Mouse (Mus musculus) large intestine, adult 2 months (tissue): Measurements from ENCODE around the gene 6330403K07Rik. TPM values are rescaled to one million over a fixed set of nuclear protein-coding genes. Genes with fewer than 3 reads are reported as not detected.
A peak's percentile ranks its signal among the peaks of the same experiment; 100 is the strongest.

ENCODE experiments used
- DNase-seq: peaks from one replicate; pipeline ENCODE4 v3.0.0-alpha.2; 2012; ENCODE audit warnings: low read depth, low spot score
- WGBS: fragments of 180-500 bp; shearing (Covaris S2); methylation state at CpG from one replicate; pipeline ENCODE4 v1.1.7; 2018; 5-methylcytosine and 5-hydroxymethylcytosine counted together
- polyA plus RNA-seq: library from polyadenylated mRNA; depleted of rRNA; stranded (reverse); fragments of >200 nt; gene quantifications from 2 replicates; pipeline ENCODE4 v1.2.3, GENCODE M21; 2012; rRNA removed

The 6330403K07Rik gene
- 0.83 and 1.3 TPM in 2 replicates for polyA plus RNA-seq

GRCm38 (mm10) chr11:71033163-71033761, at the start of gene 6330403K07Rik:
Gene 6330403K07Rik, minus strand, starts transcription at chr11:71033513.
- WGBS = 2% methylated on average over 31 of the region's 31 CpGs
- DNase-seq = no peak

- no peak for DNase-seq
- WGBS = 54% methylated on average over 1 of the region's 1 CpGs
These were observed 43.0 kb upstream of the 6330403K07Rik start for GRCm38 (mm10) chr11:71076342-71076741.

- WGBS = 0% methylated on average over 1 of the region's 1 CpGs
- no peak for DNase-seq
These were observed 19.2 kb upstream of the 6330403K07Rik start for GRCm38 (mm10) chr11:71052554-71052953.

DNA sequence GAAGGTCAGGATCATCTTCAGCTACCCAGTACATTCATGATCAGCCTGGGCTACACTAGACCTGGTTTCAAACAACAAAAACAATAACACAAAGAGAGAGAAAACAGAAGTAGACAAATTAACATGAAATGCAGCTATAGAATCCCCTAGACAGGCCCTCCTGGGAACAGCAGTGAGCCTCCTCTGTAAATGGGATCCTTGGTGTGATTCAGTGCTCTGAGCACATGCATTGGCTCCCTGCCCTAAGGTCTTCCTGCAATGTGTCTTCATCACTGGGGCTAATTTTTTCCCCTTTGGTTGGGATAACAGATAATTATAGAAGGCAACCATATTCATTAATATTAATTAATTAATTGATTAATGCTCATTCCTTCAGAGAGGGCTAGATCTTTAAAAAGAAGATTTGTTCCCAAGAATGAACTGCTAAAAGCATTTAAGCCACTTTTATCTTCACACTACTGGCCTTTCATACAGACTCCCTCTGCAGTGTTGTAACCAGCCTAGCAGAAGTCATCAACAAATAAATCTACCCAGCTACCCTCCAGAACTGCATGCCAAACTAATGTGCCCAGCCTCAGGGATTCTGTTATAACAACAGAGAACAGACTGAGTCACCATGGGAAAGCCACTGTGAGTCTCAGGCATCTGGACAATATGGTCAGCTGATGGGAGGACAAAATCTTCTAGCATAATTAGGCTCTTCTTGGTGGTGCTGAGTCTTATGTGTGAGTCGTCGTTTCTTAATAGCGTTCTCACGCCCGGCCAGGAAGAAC, 6.4 kb upstream of the 6330403K07Rik start:
- WGBS = 95% methylated on average over 5 of the region's 5 CpGs
- no peak for DNase-seq

- 14% methylated on average over 26 of the region's 26 CpGs for WGBS
- no peak for DNase-seq
These were observed 686 bp downstream of the 6330403K07Rik start for GRCm38 (mm10) chr11:71032491-71033162.

DNA sequence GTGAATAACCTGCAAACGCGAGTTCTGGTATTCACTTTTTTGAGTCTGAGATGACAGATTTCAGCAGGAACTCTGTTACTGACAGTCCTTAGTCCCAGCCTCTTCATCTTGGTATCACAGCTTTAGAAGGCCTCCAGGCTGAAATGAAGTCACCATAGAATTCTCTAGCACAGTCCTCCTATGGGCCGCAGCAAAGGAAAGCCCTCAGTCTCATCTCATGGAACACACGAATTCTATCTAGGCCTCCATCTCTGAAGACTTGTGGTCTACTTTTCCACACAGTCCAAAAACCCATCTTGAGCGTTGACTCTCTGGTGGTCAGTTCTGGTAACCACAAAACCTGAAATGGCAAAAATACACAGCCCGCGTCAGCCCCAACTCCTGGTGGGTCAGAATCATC, 1.2 kb downstream of the 6330403K07Rik start:
- no peak for DNase-seq
- 71% methylated on average over 7 of the region's 7 CpGs for WGBS

- no peak for DNase-seq
These were observed 3.8 kb downstream of the 6330403K07Rik start for GRCm38 (mm10) chr11:71029403-71030118.

DNA sequence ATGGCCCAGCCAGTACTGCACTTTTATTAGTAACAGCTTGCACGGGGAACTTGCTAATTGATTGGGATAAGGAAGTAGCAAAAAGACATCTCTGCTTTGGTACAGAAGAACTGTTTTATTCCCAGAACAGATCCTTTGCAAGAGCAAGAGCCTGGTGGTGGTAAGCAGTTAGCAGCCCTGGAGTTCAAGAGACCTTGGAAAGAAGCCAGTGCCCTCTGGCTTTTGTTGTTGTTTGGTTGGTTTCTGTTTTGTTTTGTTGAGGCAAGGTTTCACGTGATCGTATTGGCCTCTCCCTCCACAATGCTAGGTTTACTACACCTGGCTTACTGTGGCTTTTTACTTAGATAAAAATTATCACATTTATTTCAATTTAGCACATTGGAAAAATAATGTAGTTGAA, 5.0 kb downstream of the 6330403K07Rik start:
- WGBS = 62% methylated on average over 3 of the region's 3 CpGs
- no peak for DNase-seq

More at GRCm38 (mm10) chr11:71029403-71030118, 3.8 kb downstream of the 6330403K07Rik start:
- WGBS = 79% methylated on average over 3 of the region's 3 CpGs

DNA sequence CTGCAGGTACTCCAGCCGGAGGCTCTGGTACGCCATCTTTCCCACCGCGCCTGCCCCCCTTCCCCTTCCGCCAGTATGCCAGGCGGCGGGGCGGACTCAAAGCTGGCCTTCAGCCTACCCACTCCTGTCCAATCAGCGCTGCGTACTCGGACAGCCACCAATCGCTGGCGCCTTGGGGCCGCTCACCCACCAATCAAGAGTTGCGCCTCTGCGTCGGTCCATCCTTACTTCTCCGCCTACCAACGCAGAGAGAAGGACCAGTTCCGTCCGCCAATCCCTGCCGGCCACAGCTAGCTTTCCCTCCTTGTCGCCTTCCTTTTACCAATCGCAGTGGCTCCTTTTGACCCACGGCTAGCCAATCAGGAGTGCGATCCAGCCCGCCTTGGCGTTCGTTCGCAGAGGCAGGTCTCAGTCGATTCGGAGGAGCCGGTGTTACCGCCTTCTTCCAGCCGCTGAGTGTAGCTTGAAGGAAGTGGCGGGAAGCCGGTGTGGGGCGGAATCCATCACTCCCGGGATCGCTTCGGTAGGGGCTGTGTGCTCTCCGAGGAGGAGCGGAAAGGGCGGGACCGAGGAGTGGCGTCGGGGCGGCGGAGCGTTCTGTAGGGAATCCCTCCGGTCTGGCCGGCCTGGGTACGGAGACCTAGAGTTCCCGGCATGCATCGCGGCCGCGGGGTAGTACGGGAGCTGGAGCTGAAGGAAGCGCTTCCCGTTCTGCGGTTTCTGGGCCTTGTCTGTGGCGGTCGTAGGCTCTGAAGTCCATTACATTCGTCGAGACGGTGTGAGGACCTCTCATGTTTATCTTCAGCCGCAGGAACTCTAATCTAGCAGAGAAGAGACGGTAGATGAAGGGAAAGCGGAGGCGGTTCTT, 13.9 kb downstream of the 6330403K07Rik start, which contains the start of the genes Mis12 and Derl2:
TSS of gene Mis12 (plus strand) at position 411 of the 868 bp plus-strand sequence.
TSS of gene Derl2 (minus strand) at position 641 of the 868 bp plus-strand sequence.
- peak; percentile 98 for DNase-seq
- under 1% methylated on average over 71 of the region's 71 CpGs for WGBS

GRCm38 (mm10) chr11:71018416-71019200, 14.7 kb downstream of the 6330403K07Rik start:
- no peak for DNase-seq
- 2% methylated on average over 28 of the region's 28 CpGs for WGBS

- 78% methylated on average over 1 of the region's 1 CpGs for WGBS
- no peak for DNase-seq
These were observed 16.3 kb downstream of the 6330403K07Rik start for GRCm38 (mm10) chr11:71017051-71017450.

GRCm38 (mm10) chr11:71012743-71013142, 20.6 kb downstream of the 6330403K07Rik start:
- DNase-seq = no peak
- 91% methylated on average over 7 of the region's 7 CpGs for WGBS

- no peak for DNase-seq
- 75% methylated on average over 3 of the region's 3 CpGs for WGBS
These were observed 25.0 kb downstream of the 6330403K07Rik start for GRCm38 (mm10) chr11:71008321-71008720.

DNA sequence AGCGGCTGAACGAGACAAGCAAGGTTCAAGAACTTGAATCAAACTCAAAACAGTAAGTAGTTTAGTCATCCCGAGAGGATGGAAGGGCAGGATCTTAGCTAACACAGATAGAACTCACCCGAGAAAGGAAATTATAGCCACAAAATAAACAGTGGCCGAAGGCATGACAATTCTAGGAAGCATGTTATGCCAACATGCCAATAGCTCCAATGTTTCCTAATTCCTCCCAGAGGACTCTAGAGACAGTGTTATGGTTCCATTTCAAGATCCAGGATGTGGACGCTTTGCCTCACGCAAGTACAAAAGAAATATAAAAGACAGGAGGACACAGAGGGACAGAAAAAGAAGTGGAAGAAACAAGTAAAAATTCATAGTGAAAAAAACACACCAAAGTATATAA, 25.5 kb downstream of the 6330403K07Rik start:
- no peak for DNase-seq
- WGBS = 78% methylated on average over 7 of the region's 7 CpGs

DNA sequence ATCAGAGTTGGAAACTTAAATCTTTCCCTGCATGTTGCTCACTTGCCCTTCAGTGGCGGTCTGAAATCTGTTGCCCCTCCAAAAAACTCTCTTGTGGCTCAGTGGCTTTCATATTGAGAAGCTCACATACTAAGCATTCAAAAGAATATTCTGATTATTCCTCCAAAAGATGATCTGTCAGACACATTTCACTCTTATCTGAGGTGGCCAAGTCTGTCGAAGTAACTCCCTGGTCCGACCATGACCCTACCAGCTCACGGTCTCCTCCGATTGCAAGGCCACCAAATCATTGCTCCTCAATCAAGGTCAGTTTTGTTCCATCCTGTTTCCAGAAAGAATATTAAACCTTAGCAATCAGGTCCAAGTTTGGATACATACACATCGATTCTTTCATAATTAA, 26.3 kb downstream of the 6330403K07Rik start:
- 91% methylated on average over 6 of the region's 6 CpGs for WGBS
- DNase-seq = no peak

DNA sequence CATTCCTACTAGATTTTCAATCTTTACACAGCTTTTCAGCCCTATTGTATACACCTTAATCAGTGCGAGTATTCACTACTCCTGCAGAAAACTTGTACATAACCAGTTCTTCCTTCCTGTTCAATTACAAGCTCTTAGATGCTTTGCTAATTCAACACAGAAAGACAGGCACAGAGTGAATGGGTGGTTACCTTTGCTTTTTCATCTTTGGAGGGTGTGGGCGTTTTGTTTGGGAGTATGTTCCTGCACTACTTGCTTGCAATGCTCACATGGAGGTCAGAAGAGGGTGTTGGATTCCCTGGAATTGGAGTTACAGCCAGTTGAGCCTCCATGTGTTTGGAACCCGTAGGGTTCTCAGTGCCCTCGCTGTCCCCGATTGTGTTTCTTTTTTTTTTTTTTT, 28.3 kb downstream of the 6330403K07Rik start:
- no peak for DNase-seq
- 48% methylated on average over 5 of the region's 5 CpGs for WGBS

GRCm38 (mm10) chr11:71004316-71004773, 29.0 kb downstream of the 6330403K07Rik start, which contains the start of gene Dhx33:
Gene Dhx33, minus strand, starts transcription at chr11:71004437.
- DNase-seq = peak; percentile 97
- under 1% methylated on average over 35 of the region's 35 CpGs for WGBS
